Mouse (Mus musculus) heart, adult 9 months (tissue): ENCODE measurements around the gene BC024063.
"Not testable (repeated sequence)": the region's sequence is repeated elsewhere in the genome, so short reads cannot be mapped to it uniquely, and the experiment has no call there.

Experiments used
- DNase-seq, 2 experiments: peaks; one replicate each; pipeline ENCODE4 v3.0.0; 2022; ENCODE audit warnings: low spot score in 2 of 2

Gene BC024063

DNA sequence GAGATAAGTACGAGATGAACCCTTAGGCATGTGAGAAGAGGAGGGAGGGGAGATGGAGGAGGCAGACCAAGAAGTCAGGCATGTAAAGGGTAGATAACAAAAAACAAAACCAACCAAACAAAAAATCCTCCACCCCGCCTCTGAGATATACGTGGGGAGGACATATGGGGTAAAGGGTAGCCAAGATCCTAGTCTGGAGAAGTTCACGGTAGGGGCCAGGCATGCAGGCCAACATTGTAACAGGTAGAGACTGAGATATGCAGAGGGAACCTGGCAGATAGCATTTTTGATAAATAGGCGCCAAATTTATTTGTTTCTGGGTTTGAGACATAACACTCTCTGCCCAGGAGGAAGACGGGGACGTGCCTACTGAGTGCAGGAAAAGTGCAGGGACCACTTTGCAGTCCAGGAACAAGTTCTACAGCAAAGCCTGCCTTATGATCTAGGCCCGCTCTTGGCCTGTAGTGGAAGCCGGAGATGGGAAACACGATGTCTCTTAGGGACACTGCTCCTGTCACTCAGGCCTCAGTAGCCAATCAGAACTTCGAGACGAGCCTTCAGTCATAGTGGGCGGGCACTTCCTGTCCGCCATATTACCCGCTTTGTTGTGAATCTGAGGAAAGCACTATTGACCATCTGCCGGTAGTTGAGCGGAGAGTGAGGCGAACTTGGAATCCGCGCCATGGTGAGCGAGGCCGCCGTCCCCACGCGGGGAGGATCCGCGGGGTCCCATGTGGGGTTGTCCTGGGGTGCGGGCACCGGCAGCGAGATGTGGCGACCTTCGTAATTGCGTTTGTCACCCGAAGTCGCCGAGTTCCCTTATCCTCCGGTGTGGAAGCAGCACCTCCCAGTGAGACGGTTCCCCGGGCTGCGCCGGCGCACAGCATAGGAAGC lies at the start of gene BC024063:
Gene BC024063, plus strand, starts transcription at position 626 of the 894 bp plus-strand sequence.
- DNase-seq: peak; percentile 72 to 73

- no peak for DNase-seq
Measured at GRCm38 (mm10) chr10:82042191-82042590, 41.0 kb upstream of the BC024063 start.

DNA sequence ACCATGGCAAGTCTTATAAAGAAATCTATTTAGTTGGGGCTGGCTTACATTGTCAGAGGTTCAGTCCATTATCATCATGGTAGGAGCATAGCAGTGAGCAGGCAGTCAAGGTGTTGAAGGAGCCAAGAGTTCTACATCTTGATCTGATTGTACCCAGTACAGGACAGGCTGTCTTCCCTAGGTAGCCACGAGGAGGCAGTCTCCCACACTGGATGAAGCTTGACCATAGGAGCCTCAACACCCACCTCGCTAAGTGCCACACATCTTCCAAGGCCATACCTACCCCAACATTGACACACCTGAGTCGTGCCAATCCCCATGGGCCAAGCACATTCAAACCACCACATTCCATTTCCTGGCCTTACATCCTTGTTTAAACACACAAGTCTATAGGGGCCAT lies 36.5 kb upstream of the BC024063 start:
- DNase-seq: no peak

GRCm38 (mm10) chr10:82047597-82048459 lies 35.3 kb upstream of the BC024063 start, which contains the start of gene Zfp873:
TSS of gene Zfp873 (plus strand) at chr10:82048123.
- DNase-seq: peak; percentile 93 to 94

- DNase-seq: not testable (repeated sequence)
Measured at GRCm38 (mm10) chr10:82048460-82048804, 34.7 kb upstream of the BC024063 start.

- DNase-seq: not testable (repeated sequence)
Measured at GRCm38 (mm10) chr10:82083622-82083971, 444 bp downstream of the BC024063 start.

DNA sequence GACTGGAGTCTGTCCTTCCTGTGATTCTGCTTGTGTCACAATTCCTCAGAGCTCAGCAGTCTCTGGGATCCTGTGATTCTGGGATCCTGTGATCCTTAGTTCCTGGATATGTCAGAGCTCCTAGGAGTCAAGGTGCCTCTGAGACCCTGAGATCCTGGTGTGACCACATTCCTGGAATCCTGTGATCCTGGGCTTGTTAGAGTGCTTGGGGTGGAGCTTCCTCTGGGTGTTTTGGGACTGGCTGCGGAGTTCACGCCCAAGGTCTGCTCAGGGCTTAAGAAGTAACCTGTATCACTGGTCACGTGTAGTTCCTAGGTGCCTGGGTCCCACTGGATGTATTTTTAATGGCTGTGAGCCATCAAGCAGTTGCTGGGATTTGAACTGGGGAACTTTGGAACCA lies 34.1 kb downstream of the BC024063 start:
- DNase-seq: no peak

DNA sequence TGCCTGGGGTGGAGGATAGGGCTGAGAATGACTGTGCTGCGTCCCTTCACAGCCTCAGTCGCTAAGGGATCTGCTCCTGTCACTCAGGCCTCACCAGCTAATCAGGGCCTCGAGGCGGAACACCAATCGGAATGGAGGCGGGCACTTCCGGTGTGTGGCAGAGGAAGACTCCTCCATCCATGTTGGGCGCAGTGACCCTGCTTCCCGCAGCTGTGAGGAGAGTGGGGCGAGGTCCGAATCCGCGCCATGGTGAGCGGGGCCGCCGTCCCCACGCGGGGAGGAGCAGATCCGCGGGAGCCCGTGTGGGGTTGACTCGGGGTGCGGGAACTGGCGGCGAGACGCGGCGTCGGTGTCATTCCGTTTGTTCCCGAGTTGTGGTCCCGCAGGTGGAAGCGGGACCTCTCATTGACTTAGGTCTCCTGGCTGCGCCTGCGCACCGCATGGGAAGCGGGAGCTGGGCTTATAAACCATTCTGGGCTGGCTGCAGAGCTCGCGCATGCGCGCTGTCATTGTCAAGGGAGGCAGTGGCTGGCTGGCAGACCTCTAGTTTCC lies 44.8 kb downstream of the BC024063 start, which contains the start of gene AU041133:
Gene AU041133, plus strand, starts transcription at position 164 of the 552 bp plus-strand sequence.
- peak; percentile 83 to 90 for DNase-seq

DNA sequence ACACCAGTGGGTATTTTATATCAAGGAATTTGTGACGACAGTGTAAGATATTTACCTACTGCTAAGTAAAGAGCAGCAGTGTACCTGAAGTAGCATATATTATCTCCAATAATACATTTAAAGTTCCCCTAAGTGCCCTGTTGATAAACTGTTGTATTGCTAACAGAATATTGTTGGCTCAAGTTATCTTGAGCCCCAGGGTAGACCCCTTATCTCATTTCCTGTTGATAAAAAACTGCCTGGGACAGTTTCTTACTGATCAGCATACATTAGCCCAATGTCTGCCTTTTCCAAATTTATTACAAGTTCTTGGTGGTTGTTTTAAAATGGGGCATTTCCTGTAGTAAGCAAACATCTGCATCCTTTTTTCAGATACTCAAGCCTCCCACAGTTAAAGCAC lies 62.1 kb downstream of the BC024063 start:
- DNase-seq: no peak

DNA sequence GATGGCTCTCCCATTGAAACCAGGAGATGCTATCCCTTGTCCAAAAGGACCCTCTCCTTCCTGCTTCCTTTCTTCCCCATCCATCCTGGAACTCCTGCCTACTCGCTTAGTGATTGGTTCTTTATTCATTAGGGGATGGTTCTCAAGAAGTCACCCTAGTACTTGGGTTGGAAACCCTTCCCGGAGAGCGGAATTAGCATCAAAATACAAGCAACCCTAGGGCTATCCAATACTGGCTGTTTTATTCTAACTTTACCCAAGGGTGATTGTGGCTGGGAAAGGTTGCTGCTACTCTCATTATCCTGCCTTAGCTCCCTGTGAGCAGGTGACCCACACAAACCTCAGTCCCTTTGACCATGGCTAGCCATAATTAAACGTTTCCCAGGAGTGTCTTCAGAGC lies 64.4 kb downstream of the BC024063 start:
- DNase-seq: no peak
